Mouse (Mus musculus) layer of hippocampus, postnatal 36 days (tissue): ENCODE measurements around the gene Cdyl2. TPM values are rescaled to one million over a fixed set of nuclear protein-coding genes. Genes with fewer than 3 reads are reported as not detected.

Source experiments
- DNase-seq, 2 experiments: peaks; one replicate each; pipeline ENCODE4 v3.0.0; 2022
- total RNA-seq, 2 experiments: library from RNA; stranded (reverse); gene quantifications; 2 replicates each; pipeline ENCODE4 v1.2.3; 2021

Gene Cdyl2
- total RNA-seq, 2 experiments from 2014 or later: 9.5 to 9.9 TPM

- DNase-seq: no peak
These were observed 196.0 kb downstream of the Cdyl2 start for GRCm38 (mm10) chr8:116536786-116537185.

- no peak for DNase-seq
These were observed 199.7 kb downstream of the Cdyl2 start for GRCm38 (mm10) chr8:116533081-116533480.

DNA sequence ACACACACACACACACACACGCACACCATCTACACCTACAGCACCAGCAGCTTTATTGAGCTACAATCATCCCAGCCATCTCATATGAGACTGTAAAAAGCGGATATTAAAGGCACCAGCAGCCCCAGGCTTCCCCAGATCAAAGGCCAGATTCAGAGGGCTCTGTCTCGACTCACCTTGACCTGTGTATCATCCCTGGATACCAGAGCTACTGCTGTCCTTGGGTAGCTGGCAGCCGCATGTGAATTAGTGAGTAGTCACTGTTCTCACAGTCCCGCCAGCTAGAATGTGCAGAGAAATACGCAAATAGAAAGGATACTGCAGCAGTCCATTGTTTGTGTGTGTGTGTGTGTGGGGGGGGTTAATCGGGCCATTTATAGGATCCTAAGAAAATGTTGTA is 204.1 kb downstream of the Cdyl2 start:
- DNase-seq: no peak

- no peak for DNase-seq
These were observed 207.9 kb downstream of the Cdyl2 start for GRCm38 (mm10) chr8:116524915-116525314.

Other genes with a start within 250 kb of the Cdyl2 start
- gene Dynlrb2, start 228.0 kb downstream of the Cdyl2 start, total RNA-seq: 1 to 10 TPM in 1 of 2 experiments, not detected in 1; 2.3 TPM
- 10 to 100 TPM; 13.2 to 16.0 TPM for gene Cmc2, start 188.5 kb upstream of the Cdyl2 start, total RNA-seq
- 1 to 10 TPM; 1.0 to 1.4 TPM for gene Cenpn, start 188.7 kb upstream of the Cdyl2 start, total RNA-seq
- gene Atmin, start 210.4 kb upstream of the Cdyl2 start, total RNA-seq: 10 to 100 TPM; 37.7 to 39.9 TPM
- gene 1700030J22Rik, start 246.0 kb upstream of the Cdyl2 start, total RNA-seq: 1 to 10 TPM; 8.0 TPM